Mouse (Mus musculus): ENCODE data around the gene Herc6. TPM values are rescaled to one million over a fixed set of nuclear protein-coding genes. Genes with fewer than 3 reads are reported as not detected.
A peak's percentile ranks its signal among the peaks of the same experiment; 100 is the strongest.

Gene Herc6
- 1.1 and 1.6 TPM in 2 replicates for polyA plus RNA-seq (2015; fragmentation: Nextera tagmentation; extraction: Ambion mirVana)

DNA sequence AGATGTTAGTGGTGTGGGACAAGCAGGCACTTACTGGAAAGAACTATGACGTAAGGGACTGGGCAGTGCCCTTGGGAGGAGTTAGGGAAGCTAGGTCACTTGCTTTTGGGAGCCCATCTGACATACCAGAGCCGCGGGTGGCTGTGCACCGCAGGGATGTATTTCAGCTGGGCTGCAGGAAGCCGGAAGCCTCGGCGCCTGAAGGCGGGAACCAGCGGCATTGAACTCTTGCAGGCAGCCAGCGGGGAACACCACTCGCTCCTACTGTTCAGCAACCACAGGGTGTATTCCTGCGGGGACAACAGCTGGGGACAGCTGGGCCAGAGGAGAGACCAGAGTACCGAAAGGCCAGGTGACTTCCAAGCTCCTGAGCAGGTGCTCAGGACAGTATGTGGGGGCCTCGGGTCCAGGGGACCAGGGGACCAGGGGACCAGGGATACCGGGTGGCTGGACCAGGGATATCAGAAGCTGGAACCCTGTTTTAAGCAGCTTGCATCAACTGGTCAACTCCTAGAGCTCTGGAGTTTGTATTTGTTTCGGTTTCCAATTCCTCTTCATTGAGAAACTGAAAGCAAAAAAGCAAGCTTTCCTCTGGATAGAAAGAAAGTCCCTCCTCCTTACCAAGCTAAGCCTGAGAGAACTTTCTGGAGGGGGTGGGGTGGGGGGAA is at the start of gene Herc6:
Gene Herc6 (plus strand): TSS at position 120 of the 668 bp plus-strand sequence.
- Histone ChIP-seq H3K9ac (ENCODE audit: low read depth, low read length) (peak within 1 kb of the TSS; percentile 55), H3K4me2 (ENCODE audit: low read length) (peak within 1 kb of the TSS; percentile 63), H3K36me3 (ENCODE audit: control insufficient read depth, insufficient read depth, low read length) (no peaks in the 10 kb centered on the region), H3K27me3 (replicated peaks; ENCODE audit: control insufficient read depth, insufficient read depth, low read length) (no peaks in the 10 kb centered on the region), H3K4me3 (ENCODE audit: low read length) (peak within 1 kb of the TSS; percentile 39), H3K9me3 (ENCODE audit: control insufficient read depth, low read length) (no peaks in the 10 kb centered on the region), H3K27ac (ENCODE audit: low read depth, low read length) (no peak within 1 kb of the TSS), H3K4me1 (ENCODE audit: control insufficient read depth, insufficient read depth, low read depth, low read length) (no peaks in the 10 kb centered on the region)
- ATAC-seq = peak; percentile 79
- WGBS = 4% methylated on average over 16 of the region's 16 CpGs

DNA sequence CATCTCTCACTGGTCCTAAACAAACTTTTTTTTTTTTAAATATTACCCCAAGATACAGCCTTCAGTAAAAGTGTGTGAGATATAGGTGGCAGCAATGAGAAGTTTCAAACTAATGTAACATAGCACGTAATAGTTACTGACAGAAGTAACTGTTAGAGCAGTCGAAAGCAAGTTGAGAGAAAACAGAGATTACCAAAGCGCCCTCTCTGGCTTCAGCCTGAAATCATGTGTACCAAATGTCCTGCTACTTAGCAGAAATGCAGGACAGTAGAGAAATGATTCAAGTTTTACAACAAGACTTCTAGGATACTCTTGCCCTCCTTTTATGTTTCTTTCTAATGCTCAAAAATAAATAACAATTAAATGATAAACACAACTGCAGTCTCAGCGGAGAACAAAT is 49.8 kb upstream of the Herc6 start:
- no peak overlapping the region for H3K27ac ChIP-seq (ENCODE audit: low read depth, low read length)
- ATAC-seq = no peak
- peaks cover 10% of the 10 kb centered on the region for H3K4me1 ChIP-seq (ENCODE audit: control insufficient read depth, insufficient read depth, low read depth, low read length)
- H3K4me2 ChIP-seq (ENCODE audit: low read length) = no peak overlapping the region
- no peaks in the 10 kb centered on the region for H3K36me3 ChIP-seq (ENCODE audit: control insufficient read depth, insufficient read depth, low read length)
- H3K4me3 ChIP-seq (ENCODE audit: low read length) = no peak overlapping the region
- WGBS = 81% methylated on average over 4 of the region's 4 CpGs
- no peaks in the 10 kb centered on the region for H3K9me3 ChIP-seq (ENCODE audit: control insufficient read depth, low read length)
- H3K9ac ChIP-seq (ENCODE audit: low read depth, low read length) = no peak overlapping the region
- H3K27me3 ChIP-seq (replicated peaks; ENCODE audit: control insufficient read depth, insufficient read depth, low read length) = no peaks in the 10 kb centered on the region

DNA sequence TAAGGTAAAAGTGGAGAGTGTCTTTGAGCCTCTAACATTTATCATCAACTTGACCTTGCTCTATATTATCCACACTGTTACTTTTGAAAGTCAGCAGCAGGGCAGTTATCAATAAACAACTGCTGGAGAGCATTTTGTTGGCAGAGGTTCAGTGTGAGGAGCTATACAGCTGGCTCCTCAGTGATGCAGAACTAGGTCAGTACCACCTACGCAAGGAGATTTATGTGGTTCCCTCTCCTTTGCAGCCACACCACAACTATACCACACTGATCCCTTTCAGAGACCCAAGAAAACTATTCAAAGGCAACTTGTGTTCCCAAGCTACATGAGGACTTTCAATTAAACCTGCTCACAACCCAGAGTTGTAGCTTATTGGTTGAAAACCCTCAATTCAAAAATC is 49.4 kb upstream of the Herc6 start:
- Histone ChIP-seq H3K27me3 (replicated peaks; ENCODE audit: control insufficient read depth, insufficient read depth, low read length) (no peaks in the 10 kb centered on the region), H3K9me3 (ENCODE audit: control insufficient read depth, low read length) (no peaks in the 10 kb centered on the region), H3K4me1 (ENCODE audit: control insufficient read depth, insufficient read depth, low read depth, low read length) (peaks cover 10% of the 10 kb centered on the region), H3K27ac (ENCODE audit: low read depth, low read length) (no peak overlapping the region), H3K9ac (ENCODE audit: low read depth, low read length) (no peak overlapping the region), H3K4me3 (ENCODE audit: low read length) (no peak overlapping the region), H3K4me2 (ENCODE audit: low read length) (no peak overlapping the region), H3K36me3 (ENCODE audit: control insufficient read depth, insufficient read depth, low read length) (no peaks in the 10 kb centered on the region)
- WGBS = 80% methylated on average over 1 of the region's 1 CpGs
- no peak for ATAC-seq

DNA sequence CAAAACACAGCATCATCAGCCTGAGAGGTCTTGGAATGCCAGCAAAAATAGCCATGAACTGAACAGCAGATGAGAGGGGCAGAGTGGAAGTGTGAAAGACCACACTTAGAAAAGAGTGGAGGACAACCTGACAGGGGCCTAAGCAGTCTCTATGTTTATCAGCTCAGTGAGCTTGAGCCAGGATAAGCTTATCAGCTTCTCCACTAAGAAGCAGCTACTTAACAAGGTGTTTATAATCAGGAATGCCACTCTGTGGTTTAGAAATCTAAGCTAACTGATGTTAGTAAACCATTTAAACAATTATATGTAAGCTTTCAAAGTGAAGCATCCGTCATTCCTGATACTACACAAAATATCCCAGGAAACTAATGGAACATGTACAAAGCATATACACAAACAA is 48.8 kb upstream of the Herc6 start:
- no peak for ATAC-seq
- 96% methylated on average over 1 of the region's 1 CpGs for WGBS
- Histone ChIP-seq H3K27ac (ENCODE audit: low read depth, low read length) (no peak overlapping the region), H3K4me2 (ENCODE audit: low read length) (no peak overlapping the region), H3K4me1 (ENCODE audit: control insufficient read depth, insufficient read depth, low read depth, low read length) (peaks cover 10% of the 10 kb centered on the region), H3K36me3 (ENCODE audit: control insufficient read depth, insufficient read depth, low read length) (no peaks in the 10 kb centered on the region), H3K27me3 (replicated peaks; ENCODE audit: control insufficient read depth, insufficient read depth, low read length) (no peaks in the 10 kb centered on the region), H3K9ac (ENCODE audit: low read depth, low read length) (no peak overlapping the region), H3K4me3 (ENCODE audit: low read length) (no peak overlapping the region), H3K9me3 (ENCODE audit: control insufficient read depth, low read length) (no peaks in the 10 kb centered on the region)

DNA sequence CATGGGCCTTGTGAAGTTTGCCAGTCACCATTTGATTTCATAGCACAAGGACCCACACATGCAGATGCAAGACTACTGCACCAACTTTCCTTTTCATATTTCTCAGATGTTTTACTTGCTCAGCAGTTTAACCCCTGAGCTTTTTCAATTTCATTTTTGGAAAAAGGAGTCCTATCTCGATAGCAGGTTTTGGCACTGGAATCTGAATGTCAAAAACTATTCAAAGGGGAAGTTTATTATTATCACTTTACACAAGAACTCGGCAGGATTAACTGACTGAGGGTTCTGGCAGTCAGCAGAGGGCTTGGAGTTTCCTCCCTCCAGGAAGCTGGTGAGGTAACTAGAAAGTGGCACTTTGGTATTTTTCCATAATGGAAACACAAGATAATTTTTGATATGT is 47.4 kb upstream of the Herc6 start:
- 74% methylated on average over 2 of the region's 2 CpGs for WGBS
- H3K4me2 ChIP-seq (ENCODE audit: low read length) = peak overlapping the region; percentile 90
- no peak overlapping the region for H3K27ac ChIP-seq (ENCODE audit: low read depth, low read length)
- H3K9ac ChIP-seq (ENCODE audit: low read depth, low read length) = no peak overlapping the region
- H3K27me3 ChIP-seq (replicated peaks; ENCODE audit: control insufficient read depth, insufficient read depth, low read length) = no peaks in the 10 kb centered on the region
- peaks cover 10% of the 10 kb centered on the region for H3K4me1 ChIP-seq (ENCODE audit: control insufficient read depth, insufficient read depth, low read depth, low read length)
- no peaks in the 10 kb centered on the region for H3K9me3 ChIP-seq (ENCODE audit: control insufficient read depth, low read length)
- no peaks in the 10 kb centered on the region for H3K36me3 ChIP-seq (ENCODE audit: control insufficient read depth, insufficient read depth, low read length)
- peak overlapping the region; percentile 87; the same call in 1 of the 2 replicates for H3K4me3 ChIP-seq (ENCODE audit: low read length)
- ATAC-seq = no peak

DNA sequence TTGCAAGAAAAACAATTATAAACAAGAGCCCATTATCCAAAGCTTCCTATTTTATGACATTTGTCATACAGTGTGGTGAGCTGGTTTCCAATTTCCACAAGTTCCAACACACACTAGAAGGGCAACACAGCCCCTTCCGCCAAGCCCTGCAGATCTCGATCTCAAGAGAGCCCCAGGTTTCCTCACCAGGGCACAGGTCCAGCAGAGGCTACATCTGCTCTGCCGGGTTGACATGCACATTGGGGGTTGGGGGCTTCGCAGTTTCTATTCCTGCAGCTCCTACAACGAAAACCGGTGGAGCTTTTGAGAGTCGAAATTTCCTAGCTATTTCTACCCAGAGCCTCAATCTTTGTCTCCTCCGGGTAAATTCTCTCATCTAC is 46.6 kb upstream of the Herc6 start:
- 5% methylated on average over 8 of the region's 8 CpGs for WGBS
- Histone ChIP-seq H3K9me3 (ENCODE audit: control insufficient read depth, low read length) (no peaks in the 10 kb centered on the region), H3K4me1 (ENCODE audit: control insufficient read depth, insufficient read depth, low read depth, low read length) (peaks cover 10% of the 10 kb centered on the region), H3K9ac (ENCODE audit: low read depth, low read length) (peak overlapping the region; percentile 84), H3K4me2 (ENCODE audit: low read length) (peak overlapping the region; percentile 90), H3K27ac (ENCODE audit: low read depth, low read length) (peak overlapping the region; percentile 88), H3K4me3 (ENCODE audit: low read length) (peak overlapping the region; percentile 87), H3K36me3 (ENCODE audit: control insufficient read depth, insufficient read depth, low read length) (no peaks in the 10 kb centered on the region), H3K27me3 (replicated peaks; ENCODE audit: control insufficient read depth, insufficient read depth, low read length) (no peaks in the 10 kb centered on the region)
- no peak for ATAC-seq

DNA sequence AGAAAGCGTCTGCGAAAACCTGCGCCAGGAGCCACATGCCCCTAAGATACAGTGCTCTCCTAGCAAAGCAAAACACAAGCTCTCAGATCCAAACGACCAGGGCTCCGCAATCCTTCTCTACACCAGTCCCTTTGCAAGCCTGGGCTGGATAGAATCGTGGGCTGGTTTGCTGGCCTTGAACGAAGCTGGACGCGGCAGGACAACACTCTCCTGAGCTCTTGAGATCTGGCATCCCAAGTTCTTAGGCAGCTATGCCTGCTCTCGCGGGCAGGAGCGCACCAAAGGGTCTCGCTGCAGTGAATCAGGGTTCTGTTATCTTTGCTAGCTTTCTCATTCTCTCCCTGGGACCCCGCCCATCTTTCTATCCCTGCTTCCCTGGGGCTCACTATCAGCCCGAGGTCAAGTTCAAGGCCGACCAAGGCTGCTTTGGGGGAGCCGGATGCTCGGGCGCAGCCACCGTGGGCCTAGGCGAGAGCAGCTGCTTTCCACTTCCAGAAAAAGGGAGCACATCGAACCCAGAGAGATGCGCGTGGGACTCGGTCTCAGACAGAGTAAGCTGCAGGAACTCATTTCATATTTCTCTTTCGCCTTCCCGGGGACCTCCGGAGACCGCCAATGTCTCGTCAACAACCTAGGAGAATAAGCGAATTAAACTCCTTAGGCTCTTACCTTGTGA is 46.1 kb upstream of the Herc6 start:
- peak overlapping the region; percentile 90 for H3K4me2 ChIP-seq (ENCODE audit: low read length)
- H3K27ac ChIP-seq (ENCODE audit: low read depth, low read length) = peak overlapping the region; percentile 88
- peak; percentile 48 for ATAC-seq
- no peaks in the 10 kb centered on the region for H3K27me3 ChIP-seq (replicated peaks; ENCODE audit: control insufficient read depth, insufficient read depth, low read length)
- H3K36me3 ChIP-seq (ENCODE audit: control insufficient read depth, insufficient read depth, low read length) = no peaks in the 10 kb centered on the region
- peaks cover 10% of the 10 kb centered on the region for H3K4me1 ChIP-seq (ENCODE audit: control insufficient read depth, insufficient read depth, low read depth, low read length)
- no peaks in the 10 kb centered on the region for H3K9me3 ChIP-seq (ENCODE audit: control insufficient read depth, low read length)
- H3K9ac ChIP-seq (ENCODE audit: low read depth, low read length) = peak overlapping the region; percentile 84
- peak overlapping the region; percentile 87 for H3K4me3 ChIP-seq (ENCODE audit: low read length)
- WGBS = under 1% methylated on average over 31 of the region's 31 CpGs

DNA sequence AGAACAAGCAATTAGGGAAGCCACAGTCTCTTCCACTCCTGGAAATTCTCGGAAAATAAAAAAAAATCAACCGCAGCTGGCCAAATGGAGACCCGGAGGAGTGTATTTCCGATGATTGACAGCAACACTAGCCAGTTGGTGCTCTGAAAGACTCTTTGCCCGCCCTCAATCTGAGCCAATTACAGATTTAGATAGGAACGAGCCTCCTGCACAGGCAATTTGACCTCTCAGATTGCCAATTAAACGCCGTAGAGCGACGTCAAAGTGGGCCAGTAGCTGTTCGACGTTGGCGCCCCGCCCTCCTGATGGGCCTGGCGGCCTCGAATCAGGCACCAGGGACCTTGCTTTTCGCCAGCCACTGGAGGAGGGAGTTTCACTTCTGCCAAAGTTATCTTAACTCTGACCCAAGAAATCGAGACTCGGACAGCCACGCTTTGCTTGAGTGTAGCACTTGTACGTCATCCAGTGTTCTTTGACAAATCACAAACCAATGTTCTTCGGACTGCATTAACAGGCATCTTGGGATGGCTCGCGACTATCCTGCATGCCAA is 45.3 kb upstream of the Herc6 start, which contains the start of gene Ppm1k:
Gene Ppm1k (minus strand): TSS at position 83 of the 551 bp plus-strand sequence.
- no peaks in the 10 kb centered on the region for H3K9me3 ChIP-seq (ENCODE audit: control insufficient read depth, low read length)
- peak; percentile 99 for ATAC-seq
- H3K27me3 ChIP-seq (replicated peaks; ENCODE audit: control insufficient read depth, insufficient read depth, low read length) = no peaks in the 10 kb centered on the region
- H3K4me1 ChIP-seq (ENCODE audit: control insufficient read depth, insufficient read depth, low read depth, low read length) = peaks cover 10% of the 10 kb centered on the region
- peak within 1 kb of the TSS; percentile 88 for H3K27ac ChIP-seq (ENCODE audit: low read depth, low read length)
- no peaks in the 10 kb centered on the region for H3K36me3 ChIP-seq (ENCODE audit: control insufficient read depth, insufficient read depth, low read length)
- peak within 1 kb of the TSS; percentile 84 for H3K9ac ChIP-seq (ENCODE audit: low read depth, low read length)
- WGBS = under 1% methylated on average over 24 of the region's 24 CpGs
- peak within 1 kb of the TSS; percentile 87 for H3K4me3 ChIP-seq (ENCODE audit: low read length)
- H3K4me2 ChIP-seq (ENCODE audit: low read length) = peak within 1 kb of the TSS; percentile 90

DNA sequence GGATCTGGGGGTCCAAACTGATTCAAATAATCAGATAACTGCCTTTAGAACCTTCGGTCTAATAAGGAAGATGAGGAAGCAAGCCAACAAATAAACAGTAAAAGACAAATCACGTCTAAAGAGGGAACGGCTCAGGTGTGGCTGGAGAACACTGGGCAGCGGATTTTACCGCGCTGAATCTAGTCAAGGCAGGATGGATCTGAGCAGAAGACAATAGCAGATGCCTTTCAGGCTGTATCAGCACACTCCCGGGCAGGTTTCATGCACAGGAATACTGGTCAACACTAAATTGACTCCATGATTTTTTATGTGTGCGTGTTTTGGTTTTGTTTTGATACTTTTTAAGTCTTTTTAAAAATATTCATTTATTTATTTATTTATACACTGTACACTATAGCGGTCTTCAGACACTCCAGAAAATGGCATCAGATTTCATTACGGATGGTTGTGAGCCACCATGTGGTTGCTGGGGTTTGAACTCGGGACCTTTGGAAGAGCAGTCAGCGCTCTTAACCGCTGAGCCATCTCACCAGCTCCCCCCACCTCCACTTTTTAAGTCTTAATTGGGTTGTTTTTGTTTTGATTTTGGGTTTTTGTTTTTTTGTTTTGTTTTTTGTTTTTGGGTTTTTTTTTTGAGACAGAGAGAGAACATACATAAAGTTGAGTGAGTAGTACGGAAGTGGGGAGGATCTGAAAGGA is 44.7 kb upstream of the Herc6 start:
- 24% methylated on average over 14 of the region's 14 CpGs for WGBS

More for the DNA sequence above, 44.7 kb upstream of the Herc6 start:
- ATAC-seq = peak; percentile 38
- Histone ChIP-seq H3K27me3 (replicated peaks; ENCODE audit: control insufficient read depth, insufficient read depth, low read length) (no peaks in the 10 kb centered on the region), H3K36me3 (ENCODE audit: control insufficient read depth, insufficient read depth, low read length) (no peaks in the 10 kb centered on the region), H3K9me3 (ENCODE audit: control insufficient read depth, low read length) (no peaks in the 10 kb centered on the region), H3K4me1 (ENCODE audit: control insufficient read depth, insufficient read depth, low read depth, low read length) (peaks cover 10% of the 10 kb centered on the region), H3K27ac (ENCODE audit: low read depth, low read length) (peak overlapping the region; percentile 73), H3K9ac (ENCODE audit: low read depth, low read length) (peak overlapping the region; percentile 65), H3K4me2 (ENCODE audit: low read length) (peak overlapping the region; percentile 90), H3K4me3 (ENCODE audit: low read length) (peak overlapping the region; percentile 87)

All from hindbrain, embryonic 16.5 days (tissue).